In the genomic region with DNA sequence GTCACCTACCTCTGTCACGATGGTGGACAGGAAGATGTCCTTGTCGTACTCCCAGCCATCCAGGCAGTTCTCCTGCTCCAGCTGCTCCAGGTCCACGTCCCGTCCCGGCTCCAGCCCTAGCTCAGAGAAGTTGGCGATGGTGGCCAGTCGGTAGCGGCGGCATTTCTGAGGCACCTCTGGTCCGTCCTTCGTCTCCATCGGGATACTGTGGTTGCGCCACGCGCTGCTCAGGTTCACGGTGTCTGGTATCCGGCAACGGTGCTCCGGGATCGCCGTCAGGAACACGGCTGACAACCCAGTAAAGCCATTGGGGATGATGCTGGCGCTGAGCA, we compare ENCODE assay signal across 1 mouse cellular context.
A peak's percentile ranks its signal among the peaks of the same experiment; 100 is the strongest.
TF ChIP-seq lines count a peak whose summit lies in the region.

No protein-coding gene starts in this region.

TF ChIP-seq in MEL, 35 proteins besides CTCF, POLR2A, EP300 and RAD21:
- 0 out of 2 replicates have a peak, but pooled peaks have one; percentile 7 for TF ChIP-seq MAX (IDR thresholded peaks at IDR 0.05; ENCODE audit: low read length)
TF ChIP-seq in MEL: peak in this region for 1; not testable (repeated sequence) for 34.
